Mouse (Mus musculus) midbrain, embryonic 12.5 days (tissue): Measurements from ENCODE around the gene Wrap53. TPM values are rescaled to one million over a fixed set of nuclear protein-coding genes. Genes with fewer than 3 reads are reported as not detected.

Experiments used
- ATAC-seq: fragments of 200-750 bp; cut with Nextera tagmentation; 2 replicates; pipeline ENCODE4 v1.8.0; 2017; ENCODE audit warnings: low read depth, moderate TSS enrichment, moderate library complexity; ENCODE audit not compliant: low FRiP score
- H3K27ac ChIP-seq: fragments of 300-500 bp; sonication (generic); replicated peaks from 2 replicates; pipeline ENCODE4 v1.5.1; 2016; ENCODE audit warnings: mild to moderate bottlenecking
- H3K27me3 ChIP-seq: fragments of 300-500 bp; sonication (generic); 2 replicates; pipeline ENCODE4 v1.6.1; 2016; ENCODE audit warnings: mild to moderate bottlenecking
- H3K36me3 ChIP-seq: fragments of 300-500 bp; sonication (generic); 2 replicates; pipeline ENCODE4 v1.6.1; 2016
- H3K4me1 ChIP-seq: fragments of 300-500 bp; sonication (generic); 2 replicates; pipeline ENCODE4 v1.6.1; 2016
- H3K4me2 ChIP-seq: fragments of 300-500 bp; sonication (generic); replicated peaks from 2 replicates; pipeline ENCODE4 v1.6.1; 2016; ENCODE audit warnings: mild to moderate bottlenecking, moderate library complexity
- H3K4me3 ChIP-seq: fragments of 300-500 bp; sonication (generic); 2 replicates; pipeline ENCODE4 v1.5.1; 2016; ENCODE audit warnings: mild to moderate bottlenecking
- H3K9ac ChIP-seq: fragments of 300-500 bp; sonication (generic); replicated peaks from 2 replicates; pipeline ENCODE4 v1.6.1; 2016; ENCODE audit warnings: mild to moderate bottlenecking, moderate library complexity
- H3K9me3 ChIP-seq: fragments of 300-500 bp; sonication (generic); 2 replicates; pipeline ENCODE4 v1.6.1; 2016; ENCODE audit warnings: mild to moderate bottlenecking
- WGBS: fragments of 180-500 bp; shearing (Covaris S2); methylation state at CpG from one replicate; pipeline ENCODE4 v1.1.7; 2016; 5-methylcytosine and 5-hydroxymethylcytosine counted together
- polyA plus RNA-seq: library from polyadenylated mRNA; unstranded; fragments of >200 nt; fragmentation: Nextera tagmentation; extraction: Ambion mirVana; gene quantifications from 2 replicates; pipeline ENCODE4 v1.2.1, GENCODE M21; 2016

The Wrap53 gene
- polyA plus RNA-seq, 1 experiment from 2014 or later, result 33.2 TPM

- Histone ChIP-seq H3K4me2 (peak overlapping the region; percentile 29), H3K9me3 (no peaks in the 10 kb centered on the region), H3K4me3 (no peak overlapping the region), H3K27ac (peak overlapping the region; percentile 36), H3K27me3 (peaks cover 10% of the 10 kb centered on the region), H3K9ac (no peak overlapping the region), H3K4me1 (peaks cover 26% of the 10 kb centered on the region), H3K36me3 (no peaks in the 10 kb centered on the region)
- ATAC-seq, result no peak
- WGBS, result 2% methylated on average over 6 of the region's 6 CpGs
Measured at GRCm38 (mm10) chr11:69600098-69600497, 20.0 kb upstream of the Wrap53 start.

- Histone ChIP-seq H3K4me2 (no peak overlapping the region), H3K36me3 (no peaks in the 10 kb centered on the region), H3K27me3 (peaks cover 10% of the 10 kb centered on the region), H3K27ac (no peak overlapping the region), H3K9ac (no peak overlapping the region), H3K4me3 (no peak overlapping the region), H3K9me3 (no peaks in the 10 kb centered on the region), H3K4me1 (peaks cover 20% of the 10 kb centered on the region)
- WGBS, result 5% methylated on average over 9 of the region's 9 CpGs
- ATAC-seq, result no peak
Measured at GRCm38 (mm10) chr11:69599436-69599835, 19.4 kb upstream of the Wrap53 start.

GRCm38 (mm10) chr11:69594853-69595252, 14.8 kb upstream of the Wrap53 start:
- Histone ChIP-seq H3K27me3 (no peaks in the 10 kb centered on the region), H3K9ac (no peak overlapping the region), H3K4me3 (no peak overlapping the region), H3K4me1 (peaks cover 6% of the 10 kb centered on the region), H3K27ac (no peak overlapping the region), H3K36me3 (peaks cover 29% of the 10 kb centered on the region), H3K9me3 (no peaks in the 10 kb centered on the region), H3K4me2 (no peak overlapping the region)
- WGBS, result 98% methylated on average over 6 of the region's 6 CpGs
- no peak for ATAC-seq

GRCm38 (mm10) chr11:69592799-69593198, 12.7 kb upstream of the Wrap53 start:
- 88% methylated on average over 4 of the region's 4 CpGs for WGBS
- Histone ChIP-seq H3K9ac (no peak overlapping the region), H3K36me3 (peaks cover 49% of the 10 kb centered on the region), H3K4me2 (no peak overlapping the region), H3K4me1 (no peaks in the 10 kb centered on the region), H3K27me3 (no peaks in the 10 kb centered on the region), H3K4me3 (no peak overlapping the region), H3K9me3 (no peaks in the 10 kb centered on the region), H3K27ac (no peak overlapping the region)
- no peak for ATAC-seq

GRCm38 (mm10) chr11:69591899-69592637, 12.0 kb upstream of the Wrap53 start:
- 0 out of 2 replicates have a peak overlapping the region, but pooled peaks have one; percentile 35 for H3K27ac ChIP-seq
- no peak for ATAC-seq
- H3K9ac ChIP-seq, result no peak overlapping the region
- H3K36me3 ChIP-seq, result peaks cover 56% of the 10 kb centered on the region
- no peaks in the 10 kb centered on the region for H3K9me3 ChIP-seq
- no peaks in the 10 kb centered on the region for H3K4me1 ChIP-seq
- WGBS, result 73% methylated on average over 7 of the region's 7 CpGs
- H3K4me3 ChIP-seq, result no peak overlapping the region
- H3K4me2 ChIP-seq, result no peak overlapping the region
- no peaks in the 10 kb centered on the region for H3K27me3 ChIP-seq

- no peak overlapping the region for H3K4me3 ChIP-seq
- H3K27me3 ChIP-seq, result no peaks in the 10 kb centered on the region
- peaks cover 63% of the 10 kb centered on the region for H3K36me3 ChIP-seq
- no peaks in the 10 kb centered on the region for H3K9me3 ChIP-seq
- ATAC-seq, result no peak
- no peaks in the 10 kb centered on the region for H3K4me1 ChIP-seq
- 87% methylated on average over 3 of the region's 3 CpGs for WGBS
- H3K27ac ChIP-seq, result no peak overlapping the region
- H3K4me2 ChIP-seq, result no peak overlapping the region
- no peak overlapping the region for H3K9ac ChIP-seq
Measured at GRCm38 (mm10) chr11:69591424-69591823, 11.4 kb upstream of the Wrap53 start.

GRCm38 (mm10) chr11:69590622-69591021, 10.6 kb upstream of the Wrap53 start:
- Histone ChIP-seq H3K36me3 (peaks cover 63% of the 10 kb centered on the region), H3K4me3 (no peak overlapping the region), H3K4me2 (no peak overlapping the region), H3K9ac (no peak overlapping the region), H3K27me3 (no peaks in the 10 kb centered on the region), H3K4me1 (no peaks in the 10 kb centered on the region), H3K9me3 (no peaks in the 10 kb centered on the region), H3K27ac (no peak overlapping the region)
- WGBS, result 91% methylated on average over 8 of the region's 8 CpGs
- ATAC-seq, result no peak

- H3K27ac ChIP-seq, result no peak overlapping the region
- peaks cover 63% of the 10 kb centered on the region for H3K36me3 ChIP-seq
- H3K9ac ChIP-seq, result no peak overlapping the region
- no peak overlapping the region for H3K4me3 ChIP-seq
- WGBS, result 94% methylated on average over 22 of the region's 22 CpGs
- no peaks in the 10 kb centered on the region for H3K9me3 ChIP-seq
- no peaks in the 10 kb centered on the region for H3K27me3 ChIP-seq
- 0 out of 2 replicates have a peak, but pooled peaks cover 4% of the 10 kb centered on the region for H3K4me1 ChIP-seq
- ATAC-seq, result no peak
- no peak overlapping the region for H3K4me2 ChIP-seq
Measured at GRCm38 (mm10) chr11:69589207-69589834, 9.3 kb upstream of the Wrap53 start.

- no peak for ATAC-seq
- H3K4me1 ChIP-seq, result peaks cover 12% of the 10 kb centered on the region
- H3K9ac ChIP-seq, result no peak overlapping the region
- H3K36me3 ChIP-seq, result peaks cover 44% of the 10 kb centered on the region
- H3K9me3 ChIP-seq, result no peaks in the 10 kb centered on the region
- H3K27ac ChIP-seq, result no peak overlapping the region
- WGBS, result 86% methylated on average over 7 of the region's 7 CpGs
- no peaks in the 10 kb centered on the region for H3K27me3 ChIP-seq
- no peak overlapping the region for H3K4me2 ChIP-seq
- H3K4me3 ChIP-seq, result no peak overlapping the region
Measured at GRCm38 (mm10) chr11:69585718-69586325, 5.8 kb upstream of the Wrap53 start.

- Histone ChIP-seq H3K4me3 (no peak overlapping the region), H3K9me3 (no peaks in the 10 kb centered on the region), H3K4me1 (peaks cover 12% of the 10 kb centered on the region), H3K27ac (no peak overlapping the region), H3K27me3 (no peaks in the 10 kb centered on the region), H3K4me2 (no peak overlapping the region), H3K9ac (no peak overlapping the region), H3K36me3 (peaks cover 35% of the 10 kb centered on the region)
- 97% methylated on average over 13 of the region's 13 CpGs for WGBS
- no peak for ATAC-seq
Measured at GRCm38 (mm10) chr11:69584937-69585336, 4.9 kb upstream of the Wrap53 start.

GRCm38 (mm10) chr11:69584008-69584407, 4.0 kb upstream of the Wrap53 start:
- ATAC-seq, result no peak
- H3K9me3 ChIP-seq, result no peaks in the 10 kb centered on the region
- WGBS, result 92% methylated on average over 7 of the region's 7 CpGs
- H3K27me3 ChIP-seq, result no peaks in the 10 kb centered on the region
- H3K4me1 ChIP-seq, result peaks cover 15% of the 10 kb centered on the region
- no peak overlapping the region for H3K4me3 ChIP-seq
- no peak overlapping the region for H3K4me2 ChIP-seq
- H3K27ac ChIP-seq, result no peak overlapping the region
- H3K36me3 ChIP-seq, result peaks cover 26% of the 10 kb centered on the region
- H3K9ac ChIP-seq, result no peak overlapping the region

GRCm38 (mm10) chr11:69582230-69582805, 2.3 kb upstream of the Wrap53 start:
- Histone ChIP-seq H3K27ac (peak overlapping the region; percentile 25; the same call in 1 of the 2 replicates), H3K4me2 (peak overlapping the region; percentile 87), H3K27me3 (no peaks in the 10 kb centered on the region), H3K9ac (peak overlapping the region; percentile 82; the same call in 1 of the 2 replicates), H3K4me3 (peak overlapping the region; percentile 82), H3K4me1 (peaks cover 28% of the 10 kb centered on the region), H3K36me3 (peaks cover 9% of the 10 kb centered on the region), H3K9me3 (no peaks in the 10 kb centered on the region)
- 62% methylated on average over 9 of the region's 9 CpGs for WGBS
- no peak for ATAC-seq
